Mouse (Mus musculus): ENCODE results near the gene Olfr1192-ps1. TPM values are rescaled to one million over a fixed set of nuclear protein-coding genes. Genes with fewer than 3 reads are reported as not detected.

Gene Olfr1192-ps1
- not detected for total RNA-seq (2023)

GRCm38 (mm10) chr2:88648209-88648608, at the start of gene Olfr1192-ps1:
Gene Olfr1192-ps1, plus strand, starts transcription at chr2:88648509.

GRCm38 (mm10) chr2:88640242-88640641, 8.1 kb upstream of the Olfr1192-ps1 start, which contains the start of gene Olfr1191-ps1:
Gene Olfr1191-ps1, plus strand, starts transcription at chr2:88640542.

GRCm38 (mm10) chr2:88675328-88675727, 27.0 kb downstream of the Olfr1192-ps1 start, which contains the start of gene Olfr1193:
Gene Olfr1193, plus strand, starts transcription at chr2:88675628.

GRCm38 (mm10) chr2:88689087-88689486, 40.8 kb downstream of the Olfr1192-ps1 start, which contains the start of gene Olfr1195:
Gene Olfr1195, minus strand, starts transcription at chr2:88689187.

GRCm38 (mm10) chr2:88704497-88704896, 56.2 kb downstream of the Olfr1192-ps1 start, which contains the start of gene Olfr1196:
Gene Olfr1196, minus strand, starts transcription at chr2:88704597.

Other genes with a start within 250 kb of the Olfr1192-ps1 start
- not detected for gene Olfr1179, start 242.1 kb upstream of the Olfr1192-ps1 start, total RNA-seq (2023)
- gene Olfr1180, start 229.4 kb upstream of the Olfr1192-ps1 start, total RNA-seq (2023) = not detected
- gene Olfr1181, start 222.3 kb upstream of the Olfr1192-ps1 start, total RNA-seq (2023) = not detected
- not detected for gene Gm13757, start 199.4 kb upstream of the Olfr1192-ps1 start, total RNA-seq (2023)
- gene Olfr1183, start 193.6 kb upstream of the Olfr1192-ps1 start, total RNA-seq (2023) = not detected
- gene Olfr1184, start 164.9 kb upstream of the Olfr1192-ps1 start, total RNA-seq (2023) = not detected
- gene Olfr1185-ps1, start 155.2 kb upstream of the Olfr1192-ps1 start, total RNA-seq (2023) = not detected
- gene Olfr1186, start 130.0 kb upstream of the Olfr1192-ps1 start, total RNA-seq (2023) = not detected
- not detected for gene Olfr1188, start 91.6 kb upstream of the Olfr1192-ps1 start, total RNA-seq (2023)
- not detected for gene Olfr1189, start 62.1 kb upstream of the Olfr1192-ps1 start, total RNA-seq (2023)
- gene Olfr1191-ps1, start 8.0 kb upstream of the Olfr1192-ps1 start, total RNA-seq (2023) = not detected
- not detected for gene Olfr1193, start 27.1 kb downstream of the Olfr1192-ps1 start, total RNA-seq (2023)
- not detected for gene Olfr1195, start 40.7 kb downstream of the Olfr1192-ps1 start, total RNA-seq (2023)
- gene Olfr1196, start 56.1 kb downstream of the Olfr1192-ps1 start, total RNA-seq (2023) = not detected
- not detected for gene Olfr1197, start 83.9 kb downstream of the Olfr1192-ps1 start, total RNA-seq (2023)
- not detected for gene Olfr1198, start 102.9 kb downstream of the Olfr1192-ps1 start, total RNA-seq (2023)
- gene Olfr1199, start 112.0 kb downstream of the Olfr1192-ps1 start, total RNA-seq (2023) = not detected
- gene Olfr1200, start 122.0 kb downstream of the Olfr1192-ps1 start, total RNA-seq (2023) = not detected
- gene Olfr1201, start 144.5 kb downstream of the Olfr1192-ps1 start, total RNA-seq (2023) = not detected
- not detected for gene Olfr1202, start 166.0 kb downstream of the Olfr1192-ps1 start, total RNA-seq (2023)
- not detected for gene Olfr1205, start 181.2 kb downstream of the Olfr1192-ps1 start, total RNA-seq (2023)
- not detected for gene Olfr1204, start 200.8 kb downstream of the Olfr1192-ps1 start, total RNA-seq (2023)
- not detected for gene Olfr1206, start 214.7 kb downstream of the Olfr1192-ps1 start, total RNA-seq (2023)

Measured in monocyte, adult 59 days (primary cell).